Mouse (Mus musculus): ENCODE results near the gene Oas3. TPM values are rescaled to one million over a fixed set of nuclear protein-coding genes. Genes with fewer than 3 reads are reported as not detected.
"Not testable (repeated sequence)": the region's sequence is repeated elsewhere in the genome, so short reads cannot be mapped to it uniquely, and the experiment has no call there.

Oas3 gene
- 0.13 and 0.14 TPM in 2 replicates for polyA plus RNA-seq (2015; fragmentation: Nextera tagmentation; extraction: Ambion mirVana)

- Histone ChIP-seq H3K9ac (no peak within 1 kb of the TSS), H3K4me1 (0 out of 2 replicates have a peak, but pooled peaks cover 11% of the 10 kb centered on the region), H3K27ac (replicated peaks) (no peak within 1 kb of the TSS), H3K4me2 (replicated peaks) (no peak within 1 kb of the TSS), H3K4me3 (replicated peaks) (no peak within 1 kb of the TSS), H3K27me3 (no peaks in the 10 kb centered on the region), H3K36me3 (no peaks in the 10 kb centered on the region), H3K9me3 (replicated peaks) (no peaks in the 10 kb centered on the region)
- 73% methylated on average over 9 of the region's 9 CpGs for WGBS
- ATAC-seq (ENCODE audit: insufficient number of reproducible peaks, low FRiP score, low TSS enrichment, low read depth): no peak
Measured at GRCm38 (mm10) chr5:120777478-120777877, at the start of gene Oas3. Gene Oas3 (minus strand): TSS chr5:120777661.

- no peaks in the 10 kb centered on the region for H3K36me3 ChIP-seq
- H3K9me3 ChIP-seq (replicated peaks): peaks cover 16% of the 10 kb centered on the region; the same call in 1 of the 2 replicates
- no peak for ATAC-seq (ENCODE audit: insufficient number of reproducible peaks, low FRiP score, low TSS enrichment, low read depth)
- H3K4me3 ChIP-seq (replicated peaks): no peak overlapping the region
- H3K27me3 ChIP-seq: no peaks in the 10 kb centered on the region; the same call in 1 of the 2 replicates
- no peaks in the 10 kb centered on the region for H3K4me1 ChIP-seq
- no peak overlapping the region for H3K4me2 ChIP-seq (replicated peaks)
- no peak overlapping the region for H3K9ac ChIP-seq
- H3K27ac ChIP-seq (replicated peaks): no peak overlapping the region
Measured at GRCm38 (mm10) chr5:120818999-120819398, 41.5 kb upstream of the Oas3 start.

GRCm38 (mm10) chr5:120815949-120816348 lies 38.5 kb upstream of the Oas3 start:
- H3K27me3 ChIP-seq: no peaks in the 10 kb centered on the region

GRCm38 (mm10) chr5:120813023-120813422 lies 35.6 kb upstream of the Oas3 start:
- Histone ChIP-seq H3K27me3 (no peaks in the 10 kb centered on the region), H3K4me2 (replicated peaks) (peak overlapping the region; percentile 59), H3K36me3 (no peaks in the 10 kb centered on the region), H3K4me1 (peaks cover 12% of the 10 kb centered on the region), H3K27ac (replicated peaks) (no peak overlapping the region), H3K4me3 (replicated peaks) (peak overlapping the region; percentile 43), H3K9me3 (replicated peaks) (no peaks in the 10 kb centered on the region), H3K9ac (peak overlapping the region; percentile 9; the same call in 1 of the 2 replicates)
- ATAC-seq (ENCODE audit: insufficient number of reproducible peaks, low FRiP score, low TSS enrichment, low read depth): no peak
- WGBS: 70% methylated on average over 6 of the region's 6 CpGs

More at GRCm38 (mm10) chr5:120815949-120816348, 38.5 kb upstream of the Oas3 start:
- Histone ChIP-seq H3K4me3 (replicated peaks) (no peak overlapping the region), H3K36me3 (no peaks in the 10 kb centered on the region), H3K4me2 (replicated peaks) (no peak overlapping the region), H3K9ac (no peak overlapping the region), H3K4me1 (peaks cover 12% of the 10 kb centered on the region), H3K27ac (replicated peaks) (no peak overlapping the region), H3K9me3 (replicated peaks) (peaks cover 16% of the 10 kb centered on the region; the same call in 1 of the 2 replicates)
- no peak for ATAC-seq (ENCODE audit: insufficient number of reproducible peaks, low FRiP score, low TSS enrichment, low read depth)
- WGBS: 60% methylated on average over 3 of the region's 3 CpGs

- Histone ChIP-seq H3K27ac (replicated peaks) (peak within 1 kb of the TSS; percentile 80), H3K4me2 (replicated peaks) (peak within 1 kb of the TSS; percentile 59), H3K4me1 (peaks cover 12% of the 10 kb centered on the region), H3K36me3 (no peaks in the 10 kb centered on the region), H3K4me3 (replicated peaks) (peak within 1 kb of the TSS; percentile 43), H3K9me3 (replicated peaks) (no peaks in the 10 kb centered on the region), H3K27me3 (no peaks in the 10 kb centered on the region), H3K9ac (peak within 1 kb of the TSS; percentile 9; the same call in 1 of the 2 replicates)
- WGBS: 3% methylated on average over 18 of the region's 18 CpGs
- peak; percentile 83 for ATAC-seq (ENCODE audit: insufficient number of reproducible peaks, low FRiP score, low TSS enrichment, low read depth)
Measured at GRCm38 (mm10) chr5:120811951-120812819, 34.7 kb upstream of the Oas3 start, which contains the start of gene Oas1c. Gene Oas1c (minus strand): TSS chr5:120812514.

GRCm38 (mm10) chr5:120809171-120809570 lies 31.7 kb upstream of the Oas3 start:
- Histone ChIP-seq H3K36me3 (no peaks in the 10 kb centered on the region), H3K27me3 (no peaks in the 10 kb centered on the region), H3K4me3 (replicated peaks) (no peak overlapping the region), H3K9me3 (replicated peaks) (no peaks in the 10 kb centered on the region), H3K27ac (replicated peaks) (no peak overlapping the region), H3K4me2 (replicated peaks) (no peak overlapping the region), H3K4me1 (peaks cover 12% of the 10 kb centered on the region), H3K9ac (no peak overlapping the region)
- no peak for ATAC-seq (ENCODE audit: insufficient number of reproducible peaks, low FRiP score, low TSS enrichment, low read depth)
- WGBS: 32% methylated on average over 6 of the region's 6 CpGs

- H3K9me3 ChIP-seq (replicated peaks): no peaks in the 10 kb centered on the region
- H3K9ac ChIP-seq: no peak overlapping the region
- 85% methylated on average over 1 of the region's 1 CpGs for WGBS
- no peaks in the 10 kb centered on the region for H3K27me3 ChIP-seq
- no peak overlapping the region for H3K4me3 ChIP-seq (replicated peaks)
- no peaks in the 10 kb centered on the region for H3K4me1 ChIP-seq
- no peak overlapping the region for H3K4me2 ChIP-seq (replicated peaks)
- H3K36me3 ChIP-seq: no peaks in the 10 kb centered on the region
- ATAC-seq (ENCODE audit: insufficient number of reproducible peaks, low FRiP score, low TSS enrichment, low read depth): no peak
- H3K27ac ChIP-seq (replicated peaks): no peak overlapping the region
Measured at GRCm38 (mm10) chr5:120806458-120806857, 29.0 kb upstream of the Oas3 start.

- H3K27ac ChIP-seq (replicated peaks): no peak overlapping the region
- WGBS: 65% methylated on average over 2 of the region's 2 CpGs
Measured at GRCm38 (mm10) chr5:120803596-120803995, 26.1 kb upstream of the Oas3 start.

GRCm38 (mm10) chr5:120798943-120799342 lies 21.5 kb upstream of the Oas3 start:
- not testable (repeated sequence) for H3K9me3 ChIP-seq (replicated peaks); H3K4me2 ChIP-seq (replicated peaks); H3K27me3 ChIP-seq; H3K36me3 ChIP-seq; H3K9ac ChIP-seq; ATAC-seq (ENCODE audit: insufficient number of reproducible peaks, low FRiP score, low TSS enrichment, low read depth); H3K27ac ChIP-seq (replicated peaks); H3K4me3 ChIP-seq (replicated peaks); H3K4me1 ChIP-seq
- WGBS: 62% methylated on average over 2 of the region's 2 CpGs

More at GRCm38 (mm10) chr5:120803596-120803995, 26.1 kb upstream of the Oas3 start:
- Histone ChIP-seq H3K27me3 (no peaks in the 10 kb centered on the region), H3K4me2 (replicated peaks) (no peak overlapping the region), H3K4me3 (replicated peaks) (no peak overlapping the region), H3K36me3 (no peaks in the 10 kb centered on the region), H3K9ac (no peak overlapping the region), H3K4me1 (no peaks in the 10 kb centered on the region), H3K9me3 (replicated peaks) (no peaks in the 10 kb centered on the region)
- ATAC-seq (ENCODE audit: insufficient number of reproducible peaks, low FRiP score, low TSS enrichment, low read depth): peak; percentile 66; the same call in 1 of the 2 replicates

- not testable (repeated sequence) for H3K27me3 ChIP-seq; H3K36me3 ChIP-seq; H3K9ac ChIP-seq; H3K4me1 ChIP-seq; H3K4me2 ChIP-seq (replicated peaks); H3K27ac ChIP-seq (replicated peaks); ATAC-seq (ENCODE audit: insufficient number of reproducible peaks, low FRiP score, low TSS enrichment, low read depth); H3K4me3 ChIP-seq (replicated peaks); H3K9me3 ChIP-seq (replicated peaks)
- WGBS: 74% methylated on average over 5 of the region's 5 CpGs
Measured at GRCm38 (mm10) chr5:120798147-120798546, 20.7 kb upstream of the Oas3 start.

GRCm38 (mm10) chr5:120795480-120796034 lies 18.1 kb upstream of the Oas3 start, which contains the start of gene Oas1e:
Gene Oas1e (minus strand): TSS chr5:120795530.
- not testable (repeated sequence) for H3K36me3 ChIP-seq; ATAC-seq (ENCODE audit: insufficient number of reproducible peaks, low FRiP score, low TSS enrichment, low read depth); H3K9me3 ChIP-seq (replicated peaks); H3K4me1 ChIP-seq; H3K4me3 ChIP-seq (replicated peaks); H3K4me2 ChIP-seq (replicated peaks); H3K9ac ChIP-seq; H3K27ac ChIP-seq (replicated peaks); H3K27me3 ChIP-seq
- WGBS: 63% methylated on average over 9 of the region's 9 CpGs
